Mouse (Mus musculus) kidney, postnatal 0 days (tissue): Measurements from ENCODE around the gene Cirbp. TPM values are rescaled to one million over a fixed set of nuclear protein-coding genes. Genes with fewer than 3 reads are reported as not detected.
A peak's percentile ranks its signal among the peaks of the same experiment; 100 is the strongest.

Experiments
- ATAC-seq: fragments of 200-750 bp; cut with Nextera tagmentation; replicated peaks from 2 replicates; pipeline ENCODE4 v1.8.0; 2017; ENCODE audit warnings: low read depth, moderate number of reproducible peaks, moderate TSS enrichment, moderate library complexity; ENCODE audit not compliant: low FRiP score
- DNase-seq: peaks from one replicate; pipeline ENCODE4 v3.0.0-alpha.2; 2016; ENCODE audit warnings: low spot score
- H3K27ac ChIP-seq: fragments of 300-500 bp; sonication (generic); 2 replicates; pipeline ENCODE4 v1.5.1; 2014; ENCODE audit warnings: mild to moderate bottlenecking
- H3K27me3 ChIP-seq: fragments of 300-500 bp; sonication (generic); 2 replicates; pipeline ENCODE4 v1.6.1; 2014; ENCODE audit warnings: low read length, mixed read lengths; ENCODE audit not compliant: insufficient read depth
- H3K36me3 ChIP-seq: fragments of 300-500 bp; sonication (generic); 2 replicates; pipeline ENCODE4 v1.6.1; 2014; ENCODE audit warnings: low read length, mixed read lengths; ENCODE audit not compliant: insufficient read depth
- H3K4me1 ChIP-seq: fragments of 300-500 bp; sonication (generic); replicated peaks from 2 replicates; pipeline ENCODE4 v1.6.1; 2014; ENCODE audit warnings: antibody characterized with exemption, low read length, mixed read lengths; ENCODE audit not compliant: insufficient read depth
- H3K4me2 ChIP-seq: fragments of 300-500 bp; sonication (generic); 2 replicates; pipeline ENCODE4 v1.6.1; 2014; ENCODE audit warnings: mild to moderate bottlenecking, low read length, moderate library complexity, mixed read lengths
- H3K4me3 ChIP-seq: fragments of 300-500 bp; sonication (generic); replicated peaks from 2 replicates; pipeline ENCODE4 v1.5.1; 2014; ENCODE audit warnings: low read depth, low read length
- H3K9ac ChIP-seq: fragments of 300-500 bp; sonication (generic); 2 replicates; pipeline ENCODE4 v1.6.1; 2014; ENCODE audit warnings: low read depth, low read length
- H3K9me3 ChIP-seq: fragments of 300-500 bp; sonication (generic); replicated peaks from 2 replicates; pipeline ENCODE4 v1.6.1; 2016; ENCODE audit warnings: low read length, inconsistent platforms, mixed read lengths
- CTCF ChIP-seq: IDR thresholded peaks from 2 replicates; pipeline ENCODE4 v1.5.1; 2016; ENCODE audit warnings: antibody characterized with exemption, low read depth, mild to moderate bottlenecking, moderate library complexity
- WGBS: fragments of 180-500 bp; shearing (Covaris S2); extraction: QIAGEN DNeasy Blood & Tissue Kit; methylation state at CpG from one replicate; pipeline ENCODE4 v1.1.7; 2014; 5-methylcytosine and 5-hydroxymethylcytosine counted together
- polyA plus RNA-seq: library from polyadenylated mRNA; unstranded; fragments of >200 nt; fragmentation: Nextera tagmentation; extraction: Ambion mirVana; gene quantifications from 2 replicates; pipeline ENCODE4 v1.2.1, GENCODE M21; 2015

The Cirbp gene
- polyA plus RNA-seq, 1 experiment from 2014 or later: 317 TPM

GRCm38 (mm10) chr10:80140666-80141035, 25.1 kb upstream of the Cirbp start, which contains the start of gene Cbarp:
Cbarp (minus strand) TSS chr10:80140835.
- DNase-seq: no peak
- Histone ChIP-seq H3K4me3 (peak within 1 kb of the TSS; percentile 63), H3K9ac (0 out of 2 replicates have a peak within 1 kb of the TSS, but pooled peaks have one; percentile 40), H3K36me3 (peaks cover 20% of the 10 kb centered on the region), H3K9me3 (no peaks in the 10 kb centered on the region), H3K27me3 (no peaks in the 10 kb centered on the region), H3K27ac (peak within 1 kb of the TSS; percentile 85), H3K4me1 (peaks cover 26% of the 10 kb centered on the region), H3K4me2 (peak within 1 kb of the TSS; percentile 80)
- ATAC-seq: no peak
- no peak for TF ChIP-seq CTCF
- 74% methylated on average over 10 of the region's 10 CpGs for WGBS

GRCm38 (mm10) chr10:80141243-80141642, 24.5 kb upstream of the Cirbp start:
- H3K4me1 ChIP-seq: peaks cover 26% of the 10 kb centered on the region
- no peaks in the 10 kb centered on the region for H3K9me3 ChIP-seq
- peak; percentile 75 for TF ChIP-seq CTCF
- H3K36me3 ChIP-seq: peaks cover 24% of the 10 kb centered on the region
- ATAC-seq (peak; percentile 53), DNase-seq (peak; percentile 95)
- H3K4me2 ChIP-seq: peak overlapping the region; percentile 80
- H3K27ac ChIP-seq: peak overlapping the region; percentile 85
- H3K4me3 ChIP-seq: peak overlapping the region; percentile 63
- under 1% methylated on average over 29 of the region's 29 CpGs for WGBS
- no peaks in the 10 kb centered on the region for H3K27me3 ChIP-seq
- H3K9ac ChIP-seq: 0 out of 2 replicates have a peak overlapping the region, but pooled peaks have one; percentile 40

- 0 out of 2 replicates have a peak, but pooled peaks have one; percentile 1 for TF ChIP-seq CTCF
- Histone ChIP-seq H3K9ac (peak overlapping the region; percentile 87), H3K36me3 (peaks cover 24% of the 10 kb centered on the region), H3K9me3 (no peaks in the 10 kb centered on the region), H3K4me2 (peak overlapping the region; percentile 80), H3K4me3 (peak overlapping the region; percentile 63), H3K4me1 (peaks cover 25% of the 10 kb centered on the region), H3K27ac (peak overlapping the region; percentile 85), H3K27me3 (no peaks in the 10 kb centered on the region)
- under 1% methylated on average over 43 of the region's 43 CpGs for WGBS
- peak; percentile 100 for DNase-seq
- peak; percentile 82 for ATAC-seq
Observed at GRCm38 (mm10) chr10:80141786-80142529, 23.8 kb upstream of the Cirbp start.

- TF ChIP-seq CTCF: no peak
- DNase-seq (no peak), ATAC-seq (peak; percentile 1)
- peak overlapping the region; percentile 63 for H3K4me3 ChIP-seq
- H3K36me3 ChIP-seq: peaks cover 24% of the 10 kb centered on the region
- H3K9ac ChIP-seq: peak overlapping the region; percentile 87
- H3K9me3 ChIP-seq: no peaks in the 10 kb centered on the region
- 0% methylated on average over 15 of the region's 15 CpGs for WGBS
- H3K4me1 ChIP-seq: peaks cover 26% of the 10 kb centered on the region
- peak overlapping the region; percentile 85 for H3K27ac ChIP-seq
- peak overlapping the region; percentile 80 for H3K4me2 ChIP-seq
- H3K27me3 ChIP-seq: no peaks in the 10 kb centered on the region
Observed at GRCm38 (mm10) chr10:80142530-80142925, 23.3 kb upstream of the Cirbp start.

GRCm38 (mm10) chr10:80143664-80144063, 22.1 kb upstream of the Cirbp start:
- Histone ChIP-seq H3K9me3 (no peaks in the 10 kb centered on the region), H3K4me3 (no peak overlapping the region), H3K4me1 (peaks cover 21% of the 10 kb centered on the region), H3K27me3 (no peaks in the 10 kb centered on the region), H3K4me2 (no peak overlapping the region), H3K9ac (no peak overlapping the region), H3K36me3 (peaks cover 24% of the 10 kb centered on the region), H3K27ac (no peak overlapping the region)
- ATAC-seq: no peak
- no peak for TF ChIP-seq CTCF
- DNase-seq: no peak
- 96% methylated on average over 7 of the region's 7 CpGs for WGBS

GRCm38 (mm10) chr10:80144159-80144558, 21.6 kb upstream of the Cirbp start:
- Histone ChIP-seq H3K4me1 (peaks cover 19% of the 10 kb centered on the region), H3K27me3 (no peaks in the 10 kb centered on the region), H3K27ac (no peak overlapping the region), H3K4me3 (no peak overlapping the region), H3K4me2 (no peak overlapping the region), H3K9me3 (no peaks in the 10 kb centered on the region), H3K36me3 (peaks cover 24% of the 10 kb centered on the region), H3K9ac (no peak overlapping the region)
- DNase-seq (no peak), ATAC-seq (no peak)
- 91% methylated on average over 12 of the region's 12 CpGs for WGBS
- TF ChIP-seq CTCF: no peak
